Mouse (Mus musculus): Measurements from ENCODE around the gene Erc1.

The Erc1 gene

DNA sequence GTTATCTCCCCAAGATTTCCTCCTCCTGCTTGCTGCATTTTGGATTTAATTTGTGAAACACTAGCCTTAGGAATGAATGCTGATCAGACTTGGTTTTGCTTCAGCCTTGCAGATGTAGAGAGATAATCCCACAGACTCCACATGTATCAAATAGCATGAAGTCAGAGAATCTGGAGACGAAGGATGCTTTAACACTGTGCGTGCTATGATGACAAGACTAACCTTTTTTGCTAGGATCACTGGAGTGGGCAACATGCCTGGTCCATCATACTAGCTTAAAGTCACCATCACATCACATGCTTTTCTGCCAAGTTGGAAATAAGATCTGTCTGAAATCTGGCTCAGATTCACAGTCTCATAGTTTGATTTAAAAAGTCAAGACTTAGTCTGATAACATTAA lies 260.1 kb downstream of the Erc1 start:
- no peak for DNase-seq (ENCODE audit: low spot score)

DNA sequence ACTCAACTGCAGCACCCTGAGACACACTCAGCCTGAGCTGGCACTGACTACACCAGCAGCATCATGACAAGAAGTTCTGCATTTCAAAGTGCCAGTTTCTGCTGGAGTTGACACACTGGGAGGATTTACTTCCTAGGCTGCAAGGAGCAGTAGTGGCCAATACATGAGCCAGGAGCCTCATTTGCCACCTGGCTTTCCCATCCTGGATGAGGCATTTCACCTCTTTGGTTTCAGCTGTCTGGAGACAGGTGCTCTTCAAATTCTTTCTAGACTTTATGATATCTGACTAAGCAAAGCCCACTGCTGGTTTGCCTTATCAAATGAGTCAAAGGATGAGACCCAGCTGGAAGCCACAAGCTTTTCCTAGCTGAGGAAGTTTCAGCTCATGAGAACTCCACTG lies 260.5 kb downstream of the Erc1 start:
- no peak for DNase-seq (ENCODE audit: low spot score)

DNA sequence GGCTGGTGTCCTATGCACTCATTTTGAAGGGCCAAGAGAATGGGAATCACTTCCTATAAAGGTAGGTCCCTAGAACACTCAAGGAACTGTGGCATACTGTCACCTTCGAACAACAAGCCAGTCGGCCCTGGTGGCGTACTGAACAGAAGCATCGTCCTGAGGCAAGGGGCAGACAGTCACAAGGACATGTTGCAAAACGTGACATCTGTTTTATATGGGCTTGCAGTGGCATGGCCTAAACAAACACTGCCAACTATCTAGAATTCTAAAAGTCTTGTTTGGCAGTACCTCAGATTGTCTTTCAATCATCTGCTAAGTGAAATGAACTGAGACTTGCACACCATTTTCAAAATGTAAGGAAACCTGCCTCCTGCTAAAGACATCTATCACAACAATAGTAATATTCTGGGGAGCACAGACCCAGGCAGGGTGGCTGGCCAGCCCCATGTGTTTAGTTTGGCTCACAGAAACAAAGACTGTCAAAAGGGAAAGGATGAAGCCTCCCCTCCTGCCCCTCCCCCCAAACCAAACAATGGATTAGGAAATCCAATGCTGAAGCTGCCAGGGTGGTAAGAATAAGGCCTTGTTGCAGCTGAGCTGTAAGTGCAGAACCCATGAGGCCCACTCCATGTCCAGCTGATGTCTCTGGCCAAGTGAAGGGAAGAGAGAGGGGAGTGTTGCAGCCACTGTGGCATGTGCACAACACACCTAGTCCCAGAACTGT lies 262.2 kb downstream of the Erc1 start:
- DNase-seq (ENCODE audit: low spot score) = peak; percentile 89

- DNase-seq (ENCODE audit: low spot score) = no peak
Observed at GRCm38 (mm10) chr6:119584061-119584460, 263.9 kb downstream of the Erc1 start.

DNA sequence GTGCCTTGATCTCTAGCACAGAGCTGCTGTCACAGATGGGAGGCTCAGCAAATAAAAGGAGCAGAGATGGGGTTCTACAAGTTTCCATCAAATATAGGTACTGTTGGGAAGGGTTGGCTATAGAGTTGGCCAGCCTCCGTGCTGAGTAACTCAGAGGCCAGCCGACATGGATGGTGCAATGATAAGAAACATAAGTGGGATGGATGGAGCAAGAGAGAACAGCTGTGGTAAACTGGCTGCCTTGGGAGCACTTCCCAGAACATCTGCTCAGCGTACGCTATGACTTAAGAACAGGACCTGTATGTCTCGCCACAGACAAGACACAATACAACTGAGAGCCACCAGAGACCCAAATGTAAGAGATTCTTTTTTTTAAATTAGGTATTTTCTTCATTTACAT lies 264.8 kb downstream of the Erc1 start:
- DNase-seq (ENCODE audit: low spot score) = peak; percentile 21

DNA sequence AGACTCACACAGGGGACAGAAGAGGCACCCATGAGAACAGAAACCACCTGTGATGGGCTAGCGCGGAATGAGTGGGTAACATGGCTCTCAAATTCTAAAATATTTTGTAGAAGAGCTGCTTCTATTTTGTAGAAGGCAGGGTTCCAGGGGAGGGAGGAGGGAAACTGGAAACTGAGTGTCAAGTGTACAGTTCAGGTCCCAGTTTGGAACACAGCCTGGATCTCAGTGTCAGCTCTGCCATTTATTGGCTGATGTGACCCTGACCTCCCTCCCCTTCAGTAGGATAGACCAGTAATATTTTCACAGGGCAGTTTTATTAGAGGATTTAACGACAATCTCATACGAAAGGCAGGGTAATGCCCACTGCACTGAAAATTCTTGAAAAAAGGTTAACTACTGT lies 271.3 kb downstream of the Erc1 start:
- DNase-seq (ENCODE audit: low spot score) = no peak

DNA sequence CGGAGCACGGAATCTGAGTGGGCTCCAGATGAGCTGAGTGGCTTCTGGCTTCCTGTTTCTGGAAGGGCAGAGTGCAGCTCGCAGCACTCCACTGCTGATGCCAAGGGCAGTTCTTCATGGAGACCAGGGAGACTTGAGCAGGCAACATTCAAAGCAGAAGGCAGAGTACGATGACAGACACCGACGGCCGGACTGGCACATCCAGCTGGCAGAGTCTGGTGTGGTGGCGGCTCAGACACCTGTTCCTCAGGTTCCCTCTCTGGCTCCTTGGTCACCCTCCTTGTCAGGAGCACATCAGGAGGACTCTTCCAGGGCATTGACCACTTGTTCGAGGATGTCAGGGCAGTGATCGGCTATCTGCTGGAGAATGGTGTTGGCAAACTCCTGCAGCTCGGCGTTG lies 272.6 kb downstream of the Erc1 start:
- DNase-seq (ENCODE audit: low spot score) = no peak

- no peak for DNase-seq (ENCODE audit: low spot score)
Observed at GRCm38 (mm10) chr6:119572296-119572695, 275.7 kb downstream of the Erc1 start.

DNA sequence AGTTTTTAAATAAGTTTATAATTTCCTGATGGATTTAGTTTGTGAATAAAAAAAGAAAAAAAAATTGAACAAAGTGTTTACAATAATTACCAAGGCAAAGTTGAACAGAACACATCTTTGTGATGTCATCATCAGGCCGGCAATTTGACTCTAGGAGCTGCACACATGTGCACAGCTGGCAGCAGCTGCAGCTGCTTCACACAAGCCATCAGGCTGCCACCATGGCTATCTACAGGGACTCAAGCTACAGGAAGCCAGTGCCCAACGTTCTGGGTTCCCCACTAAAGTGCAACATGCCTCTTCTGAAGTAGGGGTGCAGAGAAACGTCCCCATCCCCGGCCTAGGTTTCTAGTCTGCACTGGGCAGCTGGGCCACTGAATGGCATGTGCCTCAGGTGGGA lies 277.2 kb downstream of the Erc1 start:
- DNase-seq (ENCODE audit: low spot score) = no peak

DNA sequence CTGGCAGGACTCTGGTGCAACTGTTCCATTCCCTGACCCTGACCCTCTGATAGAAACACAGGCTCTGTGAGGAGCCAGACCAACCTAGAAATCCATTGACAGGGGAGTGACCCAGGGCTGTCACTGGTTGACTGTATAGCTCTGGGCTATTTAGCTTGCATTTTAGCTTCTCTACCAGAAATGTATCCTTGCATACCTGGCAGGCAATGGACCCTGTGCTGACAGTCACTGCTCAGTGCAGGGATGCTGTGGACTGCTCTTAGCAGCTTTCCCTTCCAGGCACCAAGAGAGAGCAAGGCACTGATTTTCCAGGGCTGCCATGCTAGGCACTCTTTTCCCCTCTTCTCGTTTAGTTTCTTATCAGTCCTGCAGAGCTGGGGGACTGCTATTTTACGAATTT lies 279.6 kb downstream of the Erc1 start:
- DNase-seq (ENCODE audit: low spot score) = no peak

GRCm38 (mm10) chr6:119565451-119566379 lies 282.3 kb downstream of the Erc1 start:
- DNase-seq (ENCODE audit: low spot score) = peak; percentile 41

GRCm38 (mm10) chr6:119562558-119562957 lies 285.4 kb downstream of the Erc1 start:
- no peak for DNase-seq (ENCODE audit: low spot score)

- no peak for DNase-seq (ENCODE audit: low spot score)
Observed at GRCm38 (mm10) chr6:119558855-119559254, 289.1 kb downstream of the Erc1 start.

DNA sequence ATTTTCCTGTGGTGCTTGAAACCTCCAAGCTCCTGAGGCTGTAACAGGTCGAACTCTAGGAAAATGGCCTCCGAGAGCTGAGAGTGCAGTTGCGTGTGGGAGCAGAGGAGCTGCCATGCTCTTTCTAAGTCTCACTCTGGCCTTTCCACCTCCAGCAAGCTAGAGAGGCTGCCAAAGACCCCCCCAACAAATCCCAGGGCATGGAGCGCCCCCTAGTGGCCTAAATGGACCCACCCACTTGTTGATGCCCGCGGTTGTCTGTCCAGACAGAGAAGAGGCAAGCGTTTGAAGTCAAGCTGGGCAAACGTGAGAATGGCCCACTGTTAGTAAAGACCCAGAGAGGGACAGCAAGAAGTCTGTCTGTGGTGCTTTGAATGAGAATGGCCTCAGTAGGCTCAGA lies 293.5 kb downstream of the Erc1 start:
- no peak for DNase-seq (ENCODE audit: low spot score)

GRCm38 (mm10) chr6:119544518-119544864 lies 303.5 kb downstream of the Erc1 start:
- no peak for DNase-seq (ENCODE audit: low spot score)

DNA sequence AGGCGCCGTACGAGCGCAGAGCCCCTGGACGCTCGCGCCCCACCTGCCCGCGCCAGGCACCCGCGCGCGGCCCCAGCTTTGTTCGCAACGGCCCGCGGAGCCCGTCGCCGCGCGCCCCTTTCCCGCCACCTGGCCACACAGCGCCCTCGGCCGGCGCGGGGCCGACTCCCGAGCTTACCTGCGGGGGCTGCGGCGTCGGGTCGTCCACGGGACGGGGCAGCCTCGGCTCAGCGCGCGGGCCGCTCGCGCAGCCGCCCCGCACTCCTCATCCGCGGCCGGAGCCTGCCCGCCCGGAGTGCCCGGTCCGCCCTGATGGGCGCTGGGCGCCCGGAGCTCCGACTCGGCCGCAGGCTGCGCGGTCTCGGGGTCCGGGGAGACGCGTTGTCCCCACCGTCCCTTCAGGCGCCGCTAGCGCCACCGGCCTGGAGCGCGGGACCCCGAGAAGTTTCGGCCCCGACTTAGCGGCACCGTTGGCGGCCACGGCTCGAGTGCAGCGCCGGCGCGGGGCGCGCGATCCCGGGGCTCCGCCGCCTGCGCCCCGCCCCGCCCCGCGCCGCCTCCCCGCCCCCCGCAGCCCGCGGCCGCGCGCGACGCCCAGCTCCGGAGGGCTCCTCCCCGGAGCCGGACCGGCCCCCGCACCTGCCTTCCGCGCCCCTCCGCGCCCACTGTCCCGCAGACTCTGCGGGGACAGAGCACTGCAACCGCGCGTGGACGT lies 304.0 kb downstream of the Erc1 start, which contains the start of gene Wnt5b:
Wnt5b (minus strand) TSS at position 545 of the 715 bp plus-strand sequence.
- no peak for DNase-seq (ENCODE audit: low spot score)

- DNase-seq (ENCODE audit: low spot score) = no peak
Observed at GRCm38 (mm10) chr6:119543456-119543802, 304.5 kb downstream of the Erc1 start.

DNA sequence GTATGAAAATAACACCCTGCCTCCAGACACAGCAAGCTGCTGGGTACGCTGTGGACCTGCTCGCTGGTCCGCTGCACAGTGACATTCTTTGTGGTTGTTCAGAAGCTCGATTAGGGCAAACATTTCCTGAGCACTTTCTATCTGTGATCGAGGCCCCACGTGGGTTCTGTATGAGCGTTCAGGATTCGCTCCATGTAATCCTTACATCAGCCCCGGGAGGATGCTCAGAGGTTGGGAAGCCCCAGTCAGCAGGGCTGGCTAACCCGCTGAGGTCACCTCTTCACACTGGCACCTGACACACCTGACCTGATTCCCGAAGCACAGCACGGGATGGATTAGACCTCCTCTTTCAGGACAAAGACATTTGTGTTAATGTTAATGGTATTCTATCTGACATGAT lies 312.1 kb downstream of the Erc1 start:
- DNase-seq (ENCODE audit: low spot score) = no peak

DNA sequence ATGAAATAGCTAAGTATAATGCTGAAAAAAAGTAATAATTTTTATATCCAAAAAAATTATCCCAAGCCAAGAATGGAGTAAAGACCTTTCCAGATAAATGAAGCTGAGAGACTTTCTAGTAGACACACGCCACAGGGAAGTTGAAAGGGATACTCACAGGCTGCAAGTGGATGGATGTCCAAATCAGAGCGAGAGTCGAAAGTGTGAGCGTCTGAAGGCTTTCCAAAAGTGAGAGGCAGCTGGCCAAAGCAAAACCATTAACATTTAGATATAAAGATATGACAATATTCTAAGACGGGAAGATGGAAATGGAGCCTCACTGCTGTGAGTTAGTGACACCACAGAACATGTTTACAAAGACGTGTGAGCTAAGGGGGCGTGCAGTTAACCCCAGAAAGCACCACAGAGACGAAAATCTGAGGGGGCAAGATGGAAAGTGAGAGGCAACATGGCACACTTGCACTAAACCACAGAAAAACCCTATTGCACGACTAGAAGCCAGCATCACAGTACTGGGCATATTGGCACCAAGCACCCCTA lies 314.7 kb downstream of the Erc1 start:
- no peak for DNase-seq (ENCODE audit: low spot score)

DNA sequence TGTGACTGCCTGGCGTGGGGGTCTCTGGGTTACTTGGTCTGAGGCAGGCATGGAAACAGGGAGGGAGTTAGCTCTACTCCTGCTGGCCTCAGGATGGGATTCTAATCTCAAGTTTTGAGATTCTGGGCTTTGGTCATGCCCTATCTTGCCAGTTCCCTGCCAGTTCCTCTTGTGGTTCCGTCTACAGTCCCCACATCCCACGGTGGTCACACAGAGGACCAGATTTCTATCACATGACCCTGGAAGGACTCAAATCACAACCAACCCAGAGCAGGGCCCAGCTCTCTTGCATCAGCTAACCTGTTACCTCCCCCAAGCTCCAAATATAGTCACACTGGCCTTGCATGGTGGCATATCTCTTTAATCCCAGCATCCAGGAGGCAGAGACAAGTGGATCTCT lies 318.3 kb downstream of the Erc1 start:
- no peak for DNase-seq (ENCODE audit: low spot score)

DNA sequence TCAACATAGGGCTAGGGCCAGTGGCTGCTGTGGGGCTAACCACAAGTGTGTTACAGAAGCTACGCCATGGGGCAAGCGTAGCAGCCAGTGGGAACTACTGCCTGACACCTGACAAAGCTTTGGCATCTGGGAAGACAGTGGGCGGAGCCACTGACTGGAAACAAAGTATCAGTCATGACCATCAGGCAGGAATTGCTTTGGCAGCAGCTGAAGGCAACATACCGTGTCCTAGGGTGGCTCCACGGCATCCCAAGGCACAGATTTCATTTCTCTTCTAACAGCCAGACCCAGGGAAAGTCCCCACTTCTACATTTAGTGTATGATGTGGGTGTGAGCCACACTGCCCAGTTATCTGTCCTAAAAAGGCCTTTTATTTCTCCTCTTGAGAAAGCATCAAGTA lies 321.5 kb downstream of the Erc1 start:
- DNase-seq (ENCODE audit: low spot score) = no peak

DNA sequence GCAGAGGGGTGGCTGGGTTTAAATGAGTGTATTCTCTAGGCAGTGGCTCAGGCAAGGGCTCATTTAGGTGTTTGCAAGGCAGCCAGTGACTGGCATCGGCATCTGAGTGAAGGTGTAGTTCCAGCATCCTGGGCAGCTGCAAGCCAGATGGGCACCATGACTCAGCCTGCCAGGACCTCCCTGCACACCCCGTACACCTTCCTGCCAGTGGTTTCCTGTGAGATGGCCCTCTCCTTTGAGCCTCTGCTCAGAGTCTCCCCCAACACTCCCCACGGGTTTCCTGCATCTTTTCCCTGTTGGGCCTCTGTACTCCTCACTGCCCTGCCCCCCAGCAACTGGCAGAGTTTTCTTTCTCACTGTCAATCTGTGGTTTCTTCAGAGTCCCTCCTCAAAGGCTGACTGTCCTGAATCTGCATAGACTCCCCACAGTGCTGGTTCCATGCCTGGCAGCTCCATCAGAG lies 326.0 kb downstream of the Erc1 start:
- no peak for DNase-seq (ENCODE audit: low spot score)
